Mouse (Mus musculus) lung, postnatal 4 days (tissue): Measurements from ENCODE around the gene Fabp7.

Experiments
- DNase-seq, 2 experiments: peaks; one replicate each; pipeline ENCODE4 v3.0.0; 2021

Gene Fabp7

DNA sequence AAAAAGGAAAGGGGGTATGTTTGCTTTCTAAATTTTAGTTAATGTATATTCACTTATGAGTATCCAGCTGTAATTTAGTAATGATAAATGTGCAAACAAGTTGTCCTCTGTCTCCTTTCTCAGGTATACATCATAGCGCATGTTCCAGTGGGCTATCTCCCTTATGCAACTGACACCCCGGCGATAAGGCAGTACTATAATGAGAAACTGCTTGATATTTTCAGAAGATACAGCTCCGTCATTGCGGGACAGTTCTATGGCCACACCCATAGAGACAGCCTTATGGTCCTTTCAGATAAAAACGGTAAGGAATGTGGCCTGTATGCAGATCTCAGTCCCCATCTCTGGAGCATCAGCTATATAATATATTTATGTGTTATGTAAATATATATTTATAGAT lies 23.1 kb downstream of the Fabp7 start:
- no peak for DNase-seq

DNA sequence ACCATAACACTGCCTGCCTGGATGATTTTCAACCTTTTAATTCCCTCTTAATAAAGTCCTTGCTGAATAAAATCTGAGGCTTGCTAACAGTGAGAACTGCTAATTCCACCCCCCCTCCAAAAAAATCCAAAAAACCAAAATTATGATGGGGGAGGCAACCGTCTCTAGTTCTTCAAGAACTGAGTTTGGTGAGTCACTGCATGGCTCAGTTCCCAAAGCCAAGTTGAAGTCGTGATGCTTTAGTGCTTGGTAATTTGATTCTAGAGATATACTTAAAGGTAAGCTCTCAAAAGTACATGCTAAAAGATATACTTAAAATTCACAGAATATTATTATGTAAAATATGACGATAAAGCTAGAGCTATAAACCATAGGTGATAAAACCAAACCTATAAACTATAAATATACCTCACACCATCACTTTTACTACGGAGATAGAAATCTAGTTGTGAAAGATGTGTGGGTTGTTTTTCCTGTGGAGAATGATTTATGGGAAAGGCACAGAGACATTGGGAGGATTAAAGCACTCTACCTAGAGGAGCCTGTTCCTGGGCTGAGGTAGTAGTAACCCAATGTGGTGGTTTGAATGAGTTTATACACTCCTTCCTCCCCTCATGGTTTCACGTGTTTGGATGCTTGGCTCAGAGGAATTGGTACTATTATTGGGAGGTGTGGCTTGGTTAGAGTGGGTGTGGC lies 27.6 kb downstream of the Fabp7 start:
- DNase-seq: no peak

DNA sequence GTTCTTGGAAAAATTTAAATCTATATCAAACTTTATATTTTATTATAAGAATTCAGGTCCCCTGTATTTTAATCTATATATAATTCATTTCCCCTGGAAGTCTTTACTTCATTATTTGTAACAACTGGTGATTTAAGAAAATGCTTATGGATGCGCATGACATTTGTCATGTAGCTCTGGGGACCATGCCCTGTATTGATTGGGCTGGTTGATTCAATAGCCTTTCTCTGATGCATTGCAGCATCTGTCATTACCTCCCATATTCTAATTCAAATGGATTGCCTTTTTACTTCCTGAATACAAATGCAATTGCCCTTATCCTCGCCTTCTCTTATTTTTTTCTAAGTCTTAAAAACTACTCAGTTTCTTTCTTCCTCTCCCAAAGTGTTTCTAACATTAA lies 29.6 kb downstream of the Fabp7 start:
- DNase-seq: no peak

DNA sequence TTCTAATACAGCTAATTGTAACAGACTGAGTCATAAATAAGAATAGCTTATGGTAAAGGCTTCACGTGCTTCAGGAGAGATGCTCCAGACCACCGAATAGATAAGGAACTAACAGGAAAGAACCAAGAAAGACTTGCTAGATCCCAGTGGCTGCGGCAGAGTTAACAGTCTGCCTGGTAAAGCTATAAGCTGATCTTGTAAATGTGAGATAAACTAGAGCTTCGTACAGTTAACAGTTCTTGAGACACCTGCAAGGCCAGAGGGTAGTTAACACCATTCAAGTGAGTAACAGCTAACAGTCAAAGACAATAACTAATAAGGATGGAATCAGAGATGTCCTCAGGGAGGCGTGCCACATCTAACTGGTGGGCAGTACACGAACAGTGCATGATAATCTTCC lies 31.2 kb downstream of the Fabp7 start:
- no peak for DNase-seq

DNA sequence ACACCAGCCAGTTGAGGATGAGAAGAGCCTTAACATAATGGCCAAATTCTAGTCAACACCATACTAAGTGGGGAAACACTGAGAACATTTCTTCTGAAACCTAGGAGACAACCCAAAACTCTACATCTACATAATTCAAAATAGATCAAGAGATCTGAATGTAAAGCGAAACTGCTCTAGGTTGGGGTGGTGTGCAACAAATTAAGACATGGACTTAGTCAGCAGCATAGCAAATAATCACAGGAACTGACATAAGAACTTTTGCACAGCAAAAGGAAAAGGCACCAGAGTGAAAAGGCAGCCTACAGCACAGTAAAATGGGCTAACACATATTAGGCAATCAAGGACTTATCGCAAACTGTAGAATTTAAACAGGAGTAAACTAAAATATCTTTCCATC lies 34.5 kb downstream of the Fabp7 start:
- no peak for DNase-seq

DNA sequence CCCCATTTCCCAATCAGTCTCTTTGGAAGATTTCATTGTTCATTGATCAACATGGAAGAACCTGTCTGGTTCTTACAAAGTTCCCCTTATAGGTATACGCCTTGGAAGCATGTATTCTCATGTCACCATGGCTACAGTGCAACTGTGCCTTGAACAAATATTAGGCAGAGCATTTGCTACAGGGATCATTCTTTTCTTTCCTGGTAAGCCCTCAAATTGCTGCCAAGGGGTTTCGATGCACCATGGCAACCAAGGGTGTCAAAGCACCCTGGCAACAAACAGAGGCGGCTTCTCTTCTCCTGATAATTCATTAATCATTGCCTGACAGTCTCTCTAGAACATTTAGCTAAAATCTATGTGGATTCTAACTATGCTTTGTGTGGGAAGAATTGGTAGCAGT lies 37.8 kb downstream of the Fabp7 start:
- no peak for DNase-seq

DNA sequence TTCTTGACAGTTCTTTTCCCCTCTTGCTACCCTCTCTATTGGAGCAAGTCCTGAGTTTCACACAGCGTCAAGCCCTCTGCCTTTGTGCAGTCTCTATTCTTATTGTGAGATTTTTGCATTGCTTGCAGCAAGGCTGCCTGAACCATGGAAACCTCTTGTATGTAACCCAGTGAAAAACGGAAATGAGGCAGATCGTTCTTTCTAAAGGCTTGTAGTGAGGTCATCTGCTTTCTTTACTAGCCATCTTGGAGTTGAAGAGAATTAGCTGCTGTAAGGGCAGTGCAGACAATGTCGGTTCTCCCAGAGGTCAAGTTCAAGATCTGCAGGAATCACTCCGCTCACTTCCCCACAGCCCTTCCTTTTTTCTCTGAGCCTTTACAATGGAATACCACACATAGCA lies 44.0 kb downstream of the Fabp7 start:
- no peak for DNase-seq

DNA sequence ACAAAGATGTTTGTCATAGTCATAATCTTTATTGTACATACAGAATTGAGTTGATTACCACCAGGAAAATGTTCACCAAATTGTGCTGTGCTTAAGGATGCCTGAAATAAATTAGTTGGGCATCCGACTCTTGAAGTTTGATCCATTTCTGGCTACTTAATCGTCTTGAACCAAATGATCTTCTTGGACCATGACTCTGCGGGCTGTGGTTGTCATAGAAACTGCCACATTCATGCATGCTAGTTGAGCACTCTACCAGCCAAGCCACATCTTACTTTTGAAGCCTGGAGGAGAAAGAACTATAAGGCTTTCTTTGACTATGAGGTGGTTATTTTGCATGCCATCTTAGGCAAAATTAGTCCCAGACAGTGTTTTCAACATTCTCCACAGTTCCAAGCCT lies 44.9 kb downstream of the Fabp7 start:
- DNase-seq: no peak

DNA sequence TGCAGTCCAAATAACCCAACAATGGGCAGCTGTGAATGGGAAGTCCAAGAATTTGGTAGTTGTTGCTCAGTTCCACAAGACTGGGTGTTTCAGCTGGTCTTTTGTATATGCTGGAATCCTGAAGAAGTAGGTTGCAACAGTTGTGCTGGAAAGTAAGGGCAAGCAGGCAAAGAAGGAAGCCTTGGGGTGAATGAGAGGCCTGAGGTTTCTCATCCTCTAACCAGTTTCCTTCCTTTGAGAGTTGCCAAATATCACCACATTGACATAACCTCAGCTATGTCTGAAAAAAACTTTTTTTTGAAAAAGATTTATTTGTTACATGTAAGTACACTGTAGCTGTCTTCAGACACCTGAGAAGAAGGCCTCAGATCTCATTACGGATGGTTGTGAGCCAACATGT lies 50.4 kb downstream of the Fabp7 start:
- DNase-seq: no peak

DNA sequence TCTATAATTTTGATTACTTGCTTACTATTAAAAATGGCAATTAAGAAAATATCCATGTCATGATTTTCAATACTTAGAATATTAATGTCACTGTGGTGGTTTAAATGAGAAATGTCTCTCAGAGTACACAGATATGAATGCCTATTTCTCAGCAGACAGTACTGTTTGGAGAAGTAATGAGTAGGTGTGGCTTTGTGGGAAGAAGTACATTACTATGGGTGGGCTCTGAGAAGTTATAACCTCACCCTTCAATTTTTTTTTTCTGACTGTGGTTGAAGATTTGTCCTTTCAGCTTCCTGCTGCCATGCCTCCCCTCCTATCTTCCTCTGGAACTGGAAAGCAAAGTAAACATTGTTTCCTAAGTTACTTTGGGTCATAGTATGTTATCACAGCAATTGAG lies 51.3 kb downstream of the Fabp7 start:
- no peak for DNase-seq
